Mouse (Mus musculus) heart, embryonic 11.5 days (tissue): Measurements from ENCODE around the gene Mapk14. TPM values are rescaled to one million over a fixed set of nuclear protein-coding genes. Genes with fewer than 3 reads are reported as not detected.

Experiments used
- polyA plus RNA-seq: library from polyadenylated mRNA; unstranded; fragments of >200 nt; fragmentation: Nextera tagmentation; extraction: Ambion mirVana; gene quantifications from 2 replicates; pipeline ENCODE4 v1.2.1, GENCODE M21; 2014

The Mapk14 gene
- polyA plus RNA-seq, 1 experiment from 2014 or later, result 37.1 TPM

Other genes with a start within 250 kb of the Mapk14 start
- gene Fkbp5, start 173.8 kb upstream of the Mapk14 start, polyA plus RNA-seq, result 5.0 and 5.8 TPM in 2 replicates
- not detected in 2 replicates for gene Armc12, start 160.5 kb upstream of the Mapk14 start, polyA plus RNA-seq
- not detected in 2 replicates for gene Clpsl2, start 141.9 kb upstream of the Mapk14 start, polyA plus RNA-seq
- gene Clps, start 130.6 kb upstream of the Mapk14 start, polyA plus RNA-seq, result 0.73 TPM in 1 of 2 replicates, not detected in the other
- 0.14 TPM in 1 of 2 replicates, not detected in the other for gene Lhfpl5, start 115.7 kb upstream of the Mapk14 start, polyA plus RNA-seq
- gene Srpk1, start 68.6 kb upstream of the Mapk14 start, polyA plus RNA-seq, result 58.1 and 79.5 TPM in 2 replicates
- gene Slc26a8, start 1.1 kb upstream of the Mapk14 start, polyA plus RNA-seq, result 0.14 and 0.84 TPM in 2 replicates
- 1.8 and 2.3 TPM in 2 replicates for gene AC170998.1, start 34.8 kb downstream of the Mapk14 start, polyA plus RNA-seq
- 2.6 and 2.9 TPM in 2 replicates for gene Mapk13, start 78.0 kb downstream of the Mapk14 start, polyA plus RNA-seq
- gene Brpf3, start 109.8 kb downstream of the Mapk14 start, polyA plus RNA-seq, result 12.1 and 13.4 TPM in 2 replicates
- gene Pnpla1, start 167.1 kb downstream of the Mapk14 start, polyA plus RNA-seq, result 0.06 TPM in 1 of 2 replicates, not detected in the other
- gene 4930539E08Rik, start 224.0 kb downstream of the Mapk14 start, polyA plus RNA-seq, result 0.06 TPM in 1 of 2 replicates, not detected in the other